Mouse (Mus musculus) central nervous system, embryonic 11.5 days (tissue): ENCODE results near the gene Mtrf1. TPM values are rescaled to one million over a fixed set of nuclear protein-coding genes. Genes with fewer than 3 reads are reported as not detected.

Source experiments
- polyA plus RNA-seq: library from polyadenylated mRNA; depleted of rRNA; stranded (reverse); fragments of >200 nt; gene quantifications from 2 replicates; pipeline ENCODE4 v1.2.3, GENCODE M21; 2012; rRNA removed

Gene Mtrf1
- 6.3 and 7.1 TPM in 2 replicates for polyA plus RNA-seq

GRCm38 (mm10) chr14:79397321-79398122, at the start of gene Mtrf1:
Gene Mtrf1 (plus strand): TSS chr14:79397772.

GRCm38 (mm10) chr14:79390265-79390926, 7.2 kb upstream of the Mtrf1 start, which contains the start of gene Naa16:
Gene Naa16 (minus strand): TSS chr14:79390778.

GRCm38 (mm10) chr14:79425979-79426729, 28.6 kb downstream of the Mtrf1 start, which contains the start of gene Kbtbd7:
Gene Kbtbd7 (plus strand): TSS chr14:79426511.

GRCm38 (mm10) chr14:79451681-79452590, 54.4 kb downstream of the Mtrf1 start, which contains the start of gene Kbtbd6:
Gene Kbtbd6 (plus strand): TSS chr14:79451835.

Other genes starting within 250 kb of the Mtrf1 start
- not detected in 2 replicates for gene Zfp957, start 150.4 kb upstream of the Mtrf1 start, polyA plus RNA-seq
- gene Rgcc, start 96.1 kb upstream of the Mtrf1 start, polyA plus RNA-seq = 36.4 and 38.9 TPM in 2 replicates
- 24.2 and 25.3 TPM in 2 replicates for gene Naa16, start 7.0 kb upstream of the Mtrf1 start, polyA plus RNA-seq
- 8.4 and 11.1 TPM in 2 replicates for gene Kbtbd7, start 28.7 kb downstream of the Mtrf1 start, polyA plus RNA-seq
- gene Kbtbd6, start 54.1 kb downstream of the Mtrf1 start, polyA plus RNA-seq = 3.8 and 3.9 TPM in 2 replicates
- 6.1 and 8.5 TPM in 2 replicates for gene Elf1, start 83.4 kb downstream of the Mtrf1 start, polyA plus RNA-seq
- 29.7 and 53.5 TPM in 2 replicates for gene Wbp4, start 83.7 kb downstream of the Mtrf1 start, polyA plus RNA-seq
- gene Sugt1, start 189.9 kb downstream of the Mtrf1 start, polyA plus RNA-seq = 97.9 and 121 TPM in 2 replicates